Mouse (Mus musculus) thymus, postnatal 0 days (tissue): Measurements from ENCODE around the gene Ciita. TPM values are rescaled to one million over a fixed set of nuclear protein-coding genes. Genes with fewer than 3 reads are reported as not detected.

Source experiments
- DNase-seq: peaks from one replicate; pipeline ENCODE4 v3.0.0-alpha.2; 2015; ENCODE audit warnings: low spot score
- polyA plus RNA-seq: library from polyadenylated mRNA; unstranded; fragments of >200 nt; fragmentation: Nextera tagmentation; extraction: Ambion mirVana; gene quantifications from 2 replicates; pipeline ENCODE4 v1.2.1, GENCODE M21; 2015

Gene Ciita
- polyA plus RNA-seq, 1 experiment from 2014 or later, result 22.6 TPM

DNA sequence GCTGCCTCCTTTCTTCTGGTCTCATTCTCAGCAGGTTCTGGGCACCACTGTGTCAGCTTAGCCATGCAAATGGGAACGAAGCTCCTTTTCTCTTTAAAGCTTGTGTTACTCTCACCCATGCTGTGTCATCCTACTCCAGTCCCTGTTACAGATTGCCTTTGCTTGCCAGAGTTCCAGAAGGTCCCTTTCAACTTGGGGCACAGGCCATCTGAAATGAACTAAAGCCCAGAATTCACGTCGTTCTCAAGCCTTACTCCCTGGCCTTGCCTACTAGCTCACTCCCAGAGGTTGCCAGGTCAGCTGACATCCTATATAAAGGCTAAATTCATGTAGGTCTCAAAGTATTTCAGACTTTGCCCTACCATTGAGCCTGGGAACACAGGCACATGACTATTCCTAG lies 69.1 kb downstream of the Ciita start:
- DNase-seq, result no peak

DNA sequence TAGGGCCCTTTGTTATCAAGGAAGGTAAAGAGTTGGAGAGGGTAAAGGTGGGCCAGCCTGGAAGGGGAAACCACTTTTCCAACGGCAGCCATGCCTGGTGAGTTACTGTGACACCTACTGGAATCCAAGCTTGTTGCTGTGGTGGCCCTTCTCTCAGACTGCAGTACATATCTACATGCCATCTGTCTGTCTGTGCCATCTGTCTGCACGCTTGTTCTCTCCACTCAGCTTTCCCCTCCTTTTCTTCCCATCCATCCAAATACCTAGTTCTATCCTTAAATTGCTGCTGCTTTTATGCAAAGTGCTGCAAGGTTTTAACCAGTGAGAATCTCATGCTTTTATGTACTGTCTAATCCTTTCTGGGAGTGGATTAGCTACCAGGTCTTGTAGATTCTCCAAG lies 69.7 kb downstream of the Ciita start:
- no peak for DNase-seq

DNA sequence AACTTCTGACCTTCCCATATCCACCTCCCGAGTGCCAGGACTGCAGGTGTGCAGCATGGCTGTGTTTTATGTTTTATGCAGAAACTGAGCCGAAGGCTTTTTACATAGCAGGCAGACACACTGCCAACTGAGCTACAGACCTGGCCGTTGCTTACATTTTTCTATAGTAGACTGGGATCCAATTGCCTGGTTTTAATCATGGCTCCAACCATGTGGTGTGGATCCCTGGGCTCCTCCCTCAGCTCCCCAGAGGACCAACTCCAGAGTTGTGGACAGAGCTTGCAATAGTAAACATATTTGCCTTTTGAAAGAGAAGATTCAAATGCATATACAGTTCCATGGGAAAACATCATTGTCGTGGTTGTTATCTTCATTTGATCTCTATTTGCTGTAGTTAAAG lies 71.7 kb downstream of the Ciita start:
- DNase-seq, result no peak

DNA sequence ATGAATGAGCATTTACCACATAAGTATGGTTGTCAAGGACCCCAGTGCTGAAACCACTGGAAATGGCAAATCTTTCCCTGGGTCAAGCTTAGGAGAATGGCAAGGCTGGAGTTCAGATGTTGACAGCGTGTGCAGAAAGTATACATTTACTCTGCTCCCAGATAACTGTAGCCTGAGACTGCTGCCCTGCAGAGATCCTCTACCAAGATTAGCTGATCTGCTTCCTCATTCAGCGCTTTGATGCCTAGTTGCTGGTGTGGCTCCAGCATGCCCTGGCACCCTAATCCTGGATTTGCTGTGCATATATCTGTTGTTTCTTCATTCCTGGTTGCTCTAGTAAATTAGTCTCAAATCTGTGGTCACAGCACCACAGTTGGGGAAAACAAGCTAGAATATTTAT lies 74.0 kb downstream of the Ciita start:
- DNase-seq, result no peak

DNA sequence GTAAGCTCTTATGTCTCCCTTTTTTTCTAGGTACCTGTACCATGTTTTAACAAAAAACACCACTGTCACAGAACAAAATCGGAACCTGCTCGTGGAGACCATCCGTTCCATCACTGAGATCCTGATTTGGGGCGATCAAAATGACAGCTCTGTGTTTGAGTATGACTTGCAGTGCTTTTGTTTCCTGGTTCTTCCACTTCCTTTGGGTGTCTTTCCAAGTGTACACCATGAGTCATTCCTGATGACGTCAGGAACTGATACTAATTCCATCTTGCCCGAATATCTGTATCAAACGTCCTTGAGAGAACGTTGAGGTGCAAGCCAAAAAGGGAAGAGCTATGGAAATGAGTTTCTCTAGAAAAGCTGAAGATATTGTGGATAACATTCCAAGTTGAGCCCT lies 80.1 kb downstream of the Ciita start:
- DNase-seq, result no peak

DNA sequence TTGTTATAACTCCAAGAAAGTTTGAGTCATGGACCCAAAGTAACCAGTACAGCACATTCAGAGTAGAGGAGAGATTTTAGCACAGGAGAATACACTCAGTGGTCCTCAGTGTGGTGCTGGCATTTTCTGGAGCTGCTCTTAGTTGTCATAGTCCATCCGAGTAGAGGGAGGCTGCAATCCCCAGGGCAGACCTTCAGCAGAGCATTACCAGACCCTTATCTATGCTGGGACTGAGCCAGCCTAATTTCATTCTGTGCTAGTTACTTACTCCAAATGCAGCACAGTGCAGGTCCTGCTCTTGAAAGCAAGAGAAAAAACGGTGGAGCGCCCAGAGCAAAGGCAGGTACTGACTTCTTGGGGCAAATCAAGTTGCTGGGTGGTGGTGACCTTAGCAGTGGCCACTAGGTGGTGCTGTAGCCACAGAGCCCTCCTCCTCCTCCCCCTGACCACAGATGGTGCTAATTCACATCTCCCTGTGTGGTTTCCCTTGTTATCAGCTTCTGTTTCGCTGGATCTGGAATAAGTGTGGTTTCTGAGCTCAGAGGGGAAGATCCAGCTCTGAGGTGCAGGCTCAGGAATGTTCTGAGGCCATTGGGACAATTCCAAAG lies 85.5 kb downstream of the Ciita start:
- DNase-seq, result peak; percentile 83

DNA sequence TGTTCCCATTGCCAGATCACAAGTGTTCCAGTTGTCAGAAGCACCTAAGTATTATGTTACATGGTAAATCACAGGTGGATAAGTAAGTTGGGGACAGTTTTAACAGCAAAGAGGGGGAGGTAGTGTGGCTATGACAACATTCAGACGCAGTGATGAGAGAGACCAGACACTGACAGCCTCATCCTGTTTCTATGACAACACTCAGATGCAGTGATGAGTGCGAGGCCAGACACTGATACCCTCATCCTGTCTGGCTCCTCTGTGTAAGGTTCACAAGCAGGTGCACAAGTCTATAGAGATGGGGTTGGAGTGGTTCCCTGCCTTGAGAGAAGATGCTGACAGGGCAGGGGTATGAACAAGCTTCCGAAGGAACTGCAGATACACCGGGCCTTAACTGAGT lies 87.3 kb downstream of the Ciita start:
- DNase-seq, result no peak

DNA sequence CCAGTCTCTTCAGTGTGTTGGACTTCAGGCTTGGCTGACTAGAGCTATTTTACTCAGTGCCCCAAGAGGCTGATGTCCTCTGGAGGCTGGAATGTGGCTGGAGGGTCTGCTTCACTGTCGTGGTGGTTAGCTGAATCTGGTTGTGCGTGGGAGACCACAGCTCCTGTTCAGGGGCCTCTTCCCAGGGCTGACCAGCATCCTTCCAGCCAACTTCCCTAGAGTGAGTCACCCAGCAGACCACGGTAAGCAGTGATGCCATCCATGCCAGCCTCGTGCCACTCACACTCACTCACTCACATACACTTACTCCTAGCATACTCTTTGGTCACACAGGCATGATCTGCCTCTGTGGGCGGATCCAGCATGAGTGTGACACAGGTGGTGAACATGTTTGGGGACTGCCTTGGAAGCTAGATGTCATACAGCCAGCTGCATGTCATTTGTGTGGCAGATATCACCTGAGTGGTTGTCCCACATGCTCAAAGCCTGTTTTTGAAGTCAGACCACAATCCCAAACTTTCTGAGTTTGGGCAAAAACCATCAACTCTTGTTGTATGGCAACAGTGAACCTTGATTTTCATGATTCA lies 90.0 kb downstream of the Ciita start:
- DNase-seq, result peak; percentile 67

DNA sequence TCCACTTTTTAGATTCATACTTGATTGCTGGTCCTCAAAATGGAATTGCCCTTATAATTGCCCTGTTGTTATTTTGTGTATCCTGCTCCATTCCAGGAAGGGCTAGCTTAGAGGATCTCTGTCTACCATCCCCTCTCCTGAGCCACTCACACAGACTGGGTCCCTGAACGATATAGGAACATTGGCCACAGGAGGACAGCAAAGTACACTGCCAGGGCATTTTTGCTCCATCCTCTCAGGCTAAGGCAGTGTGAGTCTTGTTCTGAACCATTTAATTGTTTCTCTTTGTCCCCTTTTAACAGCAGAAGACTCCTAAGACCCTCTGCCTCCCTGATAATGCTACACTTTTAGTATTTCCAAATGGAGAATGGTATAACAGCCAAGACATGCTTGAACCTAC lies 90.8 kb downstream of the Ciita start:
- DNase-seq, result no peak

DNA sequence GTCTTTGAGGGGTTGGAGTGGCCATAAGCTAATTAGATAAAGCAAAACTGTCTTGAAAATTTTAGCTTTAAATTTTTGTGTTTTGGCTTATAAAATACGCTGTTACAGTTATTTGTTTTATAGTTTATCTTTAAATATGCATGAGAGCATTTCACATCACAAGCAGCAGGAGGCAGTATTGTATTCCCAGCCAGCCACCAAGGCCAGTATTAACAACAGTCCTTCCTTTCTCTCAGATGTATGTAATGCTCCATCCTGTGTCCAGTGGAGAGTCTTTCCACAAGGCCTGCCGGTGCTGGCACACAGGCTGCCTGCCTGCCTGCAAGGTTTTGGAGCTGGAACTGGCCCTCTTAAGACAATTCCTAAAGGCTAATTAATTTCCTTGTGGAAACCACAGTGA lies 92.0 kb downstream of the Ciita start:
- DNase-seq, result peak; percentile 57

DNA sequence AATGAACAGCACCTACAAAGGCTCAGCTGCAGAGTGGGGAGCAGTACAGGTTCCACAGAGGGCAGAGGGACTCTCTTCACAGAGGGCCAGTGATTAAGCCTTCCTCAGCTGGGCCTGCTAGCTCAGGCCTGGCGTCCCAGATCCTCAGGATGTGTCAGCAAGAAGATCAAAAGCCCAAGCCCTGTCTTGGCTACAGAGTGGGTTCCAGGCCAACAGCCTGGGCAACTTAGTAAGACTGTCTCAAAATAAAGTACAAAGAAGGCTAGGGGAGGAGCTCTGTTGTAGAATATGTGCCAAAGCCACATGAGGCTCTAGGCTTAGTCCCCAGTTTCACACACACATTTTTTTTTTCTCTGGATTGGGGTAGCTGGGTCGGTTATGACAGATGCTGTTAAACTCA lies 95.1 kb downstream of the Ciita start:
- peak; percentile 17 for DNase-seq

DNA sequence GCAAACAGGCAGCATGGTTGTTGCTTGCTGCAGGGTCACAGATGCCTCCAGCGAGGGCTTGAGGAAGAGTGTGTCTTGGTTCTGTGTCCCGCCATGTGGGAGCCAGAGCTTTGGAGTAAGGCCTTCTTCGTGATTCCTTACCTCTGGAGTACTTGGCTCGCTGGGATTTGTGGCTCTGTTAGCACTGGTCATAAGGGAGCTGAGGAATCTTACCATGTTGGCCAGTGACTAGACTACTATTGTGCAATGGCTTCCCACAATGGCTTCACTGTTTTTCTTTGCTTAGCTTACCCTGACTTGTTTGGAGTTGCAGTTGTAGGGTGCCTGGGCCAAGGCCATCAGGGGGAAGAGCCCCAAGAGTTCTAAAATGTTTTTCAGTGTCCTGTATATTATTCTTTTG lies 96.1 kb downstream of the Ciita start:
- DNase-seq, result no peak

DNA sequence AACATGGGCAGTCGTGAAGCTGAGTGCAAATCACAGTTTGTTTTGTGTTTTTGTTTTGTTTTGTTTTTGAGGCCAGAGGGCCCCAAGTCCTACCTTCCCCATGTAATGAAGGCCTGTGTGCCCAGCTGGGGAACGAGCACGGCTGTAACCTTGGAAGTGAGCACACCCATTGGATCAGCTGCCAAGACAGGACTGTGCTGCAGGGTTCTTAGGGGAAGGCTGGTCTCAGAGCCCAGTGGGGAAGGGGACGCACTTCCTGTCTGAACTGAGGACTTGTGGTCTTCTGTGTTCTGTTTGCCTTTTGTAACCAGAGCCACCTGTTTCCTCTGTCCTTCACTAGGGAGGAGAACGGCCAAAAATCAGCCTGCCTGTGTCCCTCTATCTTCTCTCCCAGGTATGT lies 97.7 kb downstream of the Ciita start:
- DNase-seq, result peak; percentile 22

Other genes starting within 250 kb of the Ciita start
- gene Emp2, start 166.1 kb upstream of the Ciita start, polyA plus RNA-seq, result 5.1 and 5.3 TPM in 2 replicates
- gene Tekt5, start 84.6 kb upstream of the Ciita start, polyA plus RNA-seq, result 1.3 and 1.6 TPM in 2 replicates
- gene Nubp1, start 68.1 kb upstream of the Ciita start, polyA plus RNA-seq, result 87.5 and 87.9 TPM in 2 replicates
- 3.1 and 3.6 TPM in 2 replicates for gene Tvp23a, start 32.7 kb upstream of the Ciita start, polyA plus RNA-seq
- 27.0 and 35.2 TPM in 2 replicates for gene Dexi, start 63.0 kb downstream of the Ciita start, polyA plus RNA-seq
- 38.5 and 50.7 TPM in 2 replicates for gene Clec16a, start 65.3 kb downstream of the Ciita start, polyA plus RNA-seq